Mouse (Mus musculus): Measurements from ENCODE around the gene Med6. TPM values are rescaled to one million over a fixed set of nuclear protein-coding genes. Genes with fewer than 3 reads are reported as not detected.

Med6 gene
- total RNA-seq (2023), result 40.7 and 54.1 TPM in 2 replicates

DNA sequence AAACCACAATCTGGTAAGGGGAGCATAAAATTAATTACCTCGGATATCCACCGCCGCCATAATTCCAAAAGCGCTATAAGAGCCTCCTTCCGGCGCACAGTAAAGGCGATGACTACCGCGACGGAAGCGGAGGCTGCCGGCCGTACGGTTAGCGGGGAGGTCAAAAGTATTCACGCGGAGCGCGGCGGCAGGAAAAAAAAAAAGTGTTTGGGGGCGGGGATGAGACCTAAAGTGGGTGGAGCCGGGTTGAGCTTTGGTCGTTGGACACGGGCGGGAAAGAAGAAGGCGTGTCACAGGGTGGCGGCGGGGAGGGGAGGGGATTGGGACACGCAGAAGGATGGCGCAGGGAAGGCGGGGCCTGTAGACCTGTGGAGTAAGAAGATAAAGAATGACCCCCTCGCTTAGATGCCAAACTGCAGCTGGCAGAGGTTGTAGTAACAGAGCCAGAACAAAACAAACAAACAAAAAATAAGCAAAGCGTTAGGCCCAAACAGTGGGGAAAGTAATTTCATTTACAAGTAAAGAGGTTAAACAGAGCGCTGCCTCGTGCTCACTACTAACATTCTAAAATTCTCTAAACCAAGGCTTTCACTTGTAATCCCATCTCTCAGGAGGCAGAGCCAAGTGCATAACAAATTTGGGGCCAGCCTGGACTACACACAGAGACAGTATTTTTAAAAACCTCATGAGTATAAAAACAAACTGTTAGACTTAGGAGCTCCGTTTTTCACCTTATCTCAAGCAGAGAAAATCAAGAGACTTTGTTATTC is at the start of gene Med6:
TSS of gene Med6 (minus strand) at position 107 of the 770 bp plus-strand sequence.

DNA sequence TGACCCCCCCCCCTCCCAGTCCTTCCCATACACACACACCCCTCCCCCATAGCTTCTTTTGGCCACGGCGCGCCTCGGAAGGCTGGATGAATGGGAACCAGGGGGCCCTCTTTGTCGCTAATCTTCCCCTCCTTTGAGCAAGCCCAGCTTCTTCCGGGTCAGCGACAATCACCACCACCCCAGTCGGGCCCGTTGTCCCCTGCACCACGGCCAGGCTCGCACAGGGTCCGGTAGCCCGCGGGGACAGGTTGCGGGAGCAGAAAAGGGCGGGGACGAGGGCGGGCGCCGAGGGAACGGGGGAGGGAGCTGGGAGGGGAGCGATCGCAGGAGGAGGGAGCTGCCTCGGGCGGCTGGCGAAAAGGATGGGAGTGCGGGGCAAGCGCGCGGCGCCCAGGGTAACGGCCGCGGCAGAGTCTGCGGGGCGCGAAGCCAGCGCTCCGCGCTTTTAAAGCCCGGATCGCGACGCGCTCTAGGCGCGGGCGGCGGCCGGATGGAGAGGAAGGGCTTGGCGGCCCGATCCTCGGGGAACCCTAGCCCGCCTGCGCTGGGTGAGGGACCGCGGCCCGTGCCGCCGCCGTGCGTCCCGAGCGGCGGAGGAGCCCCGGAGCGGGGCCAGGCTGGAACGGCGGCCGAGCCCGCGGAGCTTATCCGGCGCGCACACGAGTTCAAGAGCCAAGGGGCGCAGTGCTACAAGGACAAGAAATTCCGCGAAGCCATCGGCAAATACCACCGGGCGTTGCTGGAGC is 36.3 kb upstream of the Med6 start, which contains the start of gene Ttc9:
TSS of gene Ttc9 (plus strand) at position 335 of the 746 bp plus-strand sequence.

DNA sequence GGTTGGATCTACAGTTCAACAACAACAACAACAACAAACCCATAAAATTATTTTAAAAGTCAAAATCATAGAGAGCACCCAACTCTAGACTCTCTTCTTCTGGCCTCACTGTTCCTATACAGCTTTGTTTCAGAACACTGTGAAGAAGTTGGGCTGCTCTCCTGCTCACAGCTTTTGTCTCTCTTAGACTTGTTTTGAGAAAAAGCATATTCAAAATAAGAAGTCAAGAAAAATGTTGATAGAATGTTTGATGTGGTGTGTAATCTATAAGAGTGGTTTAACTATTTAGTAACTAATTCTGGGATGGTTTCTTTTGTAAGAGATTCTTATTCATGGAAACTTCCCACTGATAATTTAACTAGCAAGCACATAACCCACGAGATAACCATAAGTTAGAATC is 26.4 kb downstream of the Med6 start, which contains the start of gene Adam21:
TSS of gene Adam21 (minus strand) at position 101 of the 400 bp plus-strand sequence.

DNA sequence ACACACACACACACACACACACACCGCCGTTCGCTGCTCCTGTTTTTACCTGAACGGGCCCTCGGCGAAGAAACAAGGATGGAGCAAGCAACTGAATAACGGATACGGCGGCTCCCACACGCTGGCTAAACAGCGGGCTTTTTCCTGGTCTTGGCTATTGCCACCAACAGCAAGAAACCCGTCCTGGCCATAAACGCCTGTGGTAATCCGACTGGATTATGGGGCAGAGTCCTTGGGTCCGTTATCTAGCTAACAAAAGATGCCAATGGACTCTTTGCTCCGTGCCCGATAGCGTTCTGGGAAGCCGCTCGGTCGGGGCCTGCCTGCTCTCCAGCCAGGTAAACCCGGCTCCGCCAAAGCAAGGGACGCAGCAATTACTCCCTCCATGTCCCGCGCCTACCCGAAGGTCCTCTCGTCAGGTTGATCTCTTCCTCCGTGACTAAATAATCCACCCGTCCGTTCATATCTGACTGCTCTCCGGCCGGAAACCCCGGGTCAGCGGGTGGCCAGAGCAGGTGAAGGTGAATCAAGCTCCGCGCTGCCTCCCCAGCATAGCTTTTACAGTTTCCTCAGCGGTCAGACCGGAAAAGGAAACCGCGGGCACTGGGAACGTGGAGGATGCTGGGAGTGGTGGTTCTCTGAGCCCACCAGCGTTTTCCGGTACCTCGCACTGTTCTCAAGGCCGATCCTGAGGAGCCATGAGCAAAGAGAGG is 62.3 kb downstream of the Med6 start, which contains the start of the genes Gm20498 and Synj2bp:
TSS of gene Gm20498 (minus strand) at position 590 of the 713 bp plus-strand sequence.
TSS of gene Synj2bp (minus strand) at position 596 of the 713 bp plus-strand sequence.

Other genes starting within 250 kb of the Med6 start
- gene Gm4787, start 215.5 kb downstream of the Med6 start, total RNA-seq (2023), result 0.19 TPM in 1 of 2 replicates, not detected in the other
- 0.41 and 0.69 TPM in 2 replicates for gene Adam4, start 173.1 kb downstream of the Med6 start, total RNA-seq (2023)
- 26.2 and 27.1 TPM in 2 replicates for gene Cox16, start 109.9 kb downstream of the Med6 start, total RNA-seq (2023)
- gene Gm20498, start 62.1 kb downstream of the Med6 start, total RNA-seq (2023), result 3.5 and 6.5 TPM in 2 replicates
- gene Synj2bp, start 62.1 kb downstream of the Med6 start, total RNA-seq (2023), result 7.5 and 10.9 TPM in 2 replicates
- gene Adam21, start 26.5 kb downstream of the Med6 start, total RNA-seq (2023), result not detected in 2 replicates
- not detected in 2 replicates for gene Ttc9, start 36.2 kb upstream of the Med6 start, total RNA-seq (2023)
- gene Map3k9, start 186.2 kb upstream of the Med6 start, total RNA-seq (2023), result 43.9 and 61.8 TPM in 2 replicates

Data from neutrophil, adult 65 days (primary cell).